Mouse (Mus musculus) heart, embryonic 12.5 days (tissue): ENCODE measurements at regions not wholly inside any gene's neighbourhood (a gene's known extent, or its start where the extent isn't known, plus 50 kb on each side); places are given as distances from the start of the nearest gene placed in this dataset.
A peak's percentile ranks its signal among the peaks of the same experiment; 100 is the strongest.

Source experiments
- ATAC-seq: fragments of 200-750 bp; cut with Nextera tagmentation; 2 replicates; pipeline ENCODE4 v1.8.0; 2017; ENCODE audit warnings: moderate TSS enrichment, moderate library complexity; ENCODE audit not compliant: insufficient number of reproducible peaks, low FRiP score
- H3K27ac ChIP-seq: fragments of 300-500 bp; sonication (generic); 2 replicates; pipeline ENCODE4 v1.5.1; 2016; ENCODE audit warnings: mild to moderate bottlenecking, moderate library complexity; ENCODE audit not compliant: poor library complexity, severe bottlenecking
- H3K27me3 ChIP-seq: fragments of 300-500 bp; sonication (generic); replicated peaks from 2 replicates; pipeline ENCODE4 v1.6.1; 2016; ENCODE audit warnings: mild to moderate bottlenecking, moderate library complexity
- H3K36me3 ChIP-seq: fragments of 300-500 bp; sonication (generic); 2 replicates; pipeline ENCODE4 v1.6.1; 2016; ENCODE audit warnings: mild to moderate bottlenecking, moderate library complexity
- H3K4me1 ChIP-seq: fragments of 300-500 bp; sonication (generic); replicated peaks from 2 replicates; pipeline ENCODE4 v1.6.1; 2016; ENCODE audit warnings: mild to moderate bottlenecking
- H3K4me2 ChIP-seq: fragments of 300-500 bp; sonication (generic); 2 replicates; pipeline ENCODE4 v1.6.1; 2016; ENCODE audit warnings: mild to moderate bottlenecking, moderate library complexity
- H3K4me3 ChIP-seq: fragments of 300-500 bp; sonication (generic); 2 replicates; pipeline ENCODE4 v1.5.1; 2016; ENCODE audit warnings: mild to moderate bottlenecking
- H3K9ac ChIP-seq: fragments of 300-500 bp; sonication (generic); 2 replicates; pipeline ENCODE4 v1.6.1; 2016; ENCODE audit warnings: mild to moderate bottlenecking, moderate library complexity
- H3K9me3 ChIP-seq: fragments of 300-500 bp; sonication (generic); replicated peaks from 2 replicates; pipeline ENCODE4 v1.6.1; 2016; ENCODE audit warnings: mild to moderate bottlenecking, moderate library complexity
- WGBS: fragments of 180-500 bp; shearing (Covaris S2); methylation state at CpG from one replicate; pipeline ENCODE4 v1.1.7; 2016; 5-methylcytosine and 5-hydroxymethylcytosine counted together

GRCm38 (mm10) chr1:185699758-185700157, 245.1 kb downstream of the Slc30a10 start:
- Histone ChIP-seq H3K4me3 (no peak overlapping the region), H3K9me3 (no peaks in the 10 kb centered on the region), H3K9ac (no peak overlapping the region), H3K4me1 (no peaks in the 10 kb centered on the region), H3K4me2 (no peak overlapping the region), H3K27ac (no peak overlapping the region), H3K36me3 (no peaks in the 10 kb centered on the region), H3K27me3 (no peaks in the 10 kb centered on the region)
- ATAC-seq, result no peak
- 80% methylated on average over 6 of the region's 6 CpGs for WGBS

GRCm38 (mm10) chr1:185726324-185726723, 271.7 kb downstream of the Slc30a10 start:
- Histone ChIP-seq H3K27ac (no peak overlapping the region), H3K27me3 (0 out of 2 replicates have a peak, but pooled peaks cover 4% of the 10 kb centered on the region), H3K36me3 (no peaks in the 10 kb centered on the region), H3K4me3 (no peak overlapping the region), H3K4me1 (peaks cover 31% of the 10 kb centered on the region), H3K9me3 (no peaks in the 10 kb centered on the region), H3K9ac (no peak overlapping the region), H3K4me2 (no peak overlapping the region)
- 76% methylated on average over 2 of the region's 2 CpGs for WGBS
- ATAC-seq, result no peak

- Histone ChIP-seq H3K27me3 (0 out of 2 replicates have a peak, but pooled peaks cover 4% of the 10 kb centered on the region), H3K4me1 (peaks cover 31% of the 10 kb centered on the region), H3K4me2 (no peak overlapping the region), H3K9me3 (no peaks in the 10 kb centered on the region), H3K36me3 (no peaks in the 10 kb centered on the region), H3K9ac (no peak overlapping the region), H3K27ac (no peak overlapping the region), H3K4me3 (no peak overlapping the region)
- no peak for ATAC-seq
These were observed 272.2 kb downstream of the Slc30a10 start for GRCm38 (mm10) chr1:185726811-185727210.

- ATAC-seq, result peak; percentile 69
- no peaks in the 10 kb centered on the region for H3K9me3 ChIP-seq
- H3K27me3 ChIP-seq, result 0 out of 2 replicates have a peak, but pooled peaks cover 4% of the 10 kb centered on the region
- no peak overlapping the region for H3K9ac ChIP-seq
- peaks cover 31% of the 10 kb centered on the region for H3K4me1 ChIP-seq
- H3K4me3 ChIP-seq, result no peak overlapping the region
- peak overlapping the region; percentile 74 for H3K27ac ChIP-seq
- 18% methylated on average over 4 of the region's 4 CpGs for WGBS
- H3K36me3 ChIP-seq, result no peaks in the 10 kb centered on the region
- no peak overlapping the region for H3K4me2 ChIP-seq
These were observed 273.1 kb downstream of the Slc30a10 start for GRCm38 (mm10) chr1:185727749-185728148.

GRCm38 (mm10) chr1:185728406-185728805, 273.8 kb downstream of the Slc30a10 start:
- 46% methylated on average over 3 of the region's 3 CpGs for WGBS
- no peak overlapping the region for H3K9ac ChIP-seq
- no peak overlapping the region for H3K4me2 ChIP-seq
- 0 out of 2 replicates have a peak, but pooled peaks cover 4% of the 10 kb centered on the region for H3K27me3 ChIP-seq
- peak overlapping the region; percentile 74 for H3K27ac ChIP-seq
- ATAC-seq, result no peak
- peaks cover 31% of the 10 kb centered on the region for H3K4me1 ChIP-seq
- H3K9me3 ChIP-seq, result no peaks in the 10 kb centered on the region
- H3K4me3 ChIP-seq, result no peak overlapping the region
- no peaks in the 10 kb centered on the region for H3K36me3 ChIP-seq

- Histone ChIP-seq H3K36me3 (no peaks in the 10 kb centered on the region), H3K9me3 (no peaks in the 10 kb centered on the region), H3K27ac (no peak overlapping the region), H3K9ac (no peak overlapping the region), H3K4me2 (no peak overlapping the region; the same call in 1 of the 2 replicates), H3K27me3 (0 out of 2 replicates have a peak, but pooled peaks cover 4% of the 10 kb centered on the region), H3K4me3 (no peak overlapping the region), H3K4me1 (peaks cover 31% of the 10 kb centered on the region)
- 22% methylated on average over 9 of the region's 9 CpGs for WGBS
- ATAC-seq, result peak; percentile 68
These were observed 276.4 kb downstream of the Slc30a10 start for GRCm38 (mm10) chr1:185731062-185731461.

GRCm38 (mm10) chr1:185736773-185737172, 282.1 kb downstream of the Slc30a10 start:
- H3K27ac ChIP-seq, result no peak overlapping the region
- H3K27me3 ChIP-seq, result no peaks in the 10 kb centered on the region
- 73% methylated on average over 2 of the region's 2 CpGs for WGBS
- H3K9me3 ChIP-seq, result no peaks in the 10 kb centered on the region
- ATAC-seq, result no peak
- H3K4me3 ChIP-seq, result no peak overlapping the region
- no peaks in the 10 kb centered on the region for H3K36me3 ChIP-seq
- H3K4me1 ChIP-seq, result peaks cover 8% of the 10 kb centered on the region; the same call in 1 of the 2 replicates
- H3K4me2 ChIP-seq, result no peak overlapping the region
- H3K9ac ChIP-seq, result no peak overlapping the region

- no peaks in the 10 kb centered on the region; the same call in 1 of the 2 replicates for H3K9me3 ChIP-seq
- no peak for ATAC-seq
- H3K9ac ChIP-seq, result no peak overlapping the region
- no peaks in the 10 kb centered on the region for H3K27me3 ChIP-seq
- H3K4me1 ChIP-seq, result peaks cover 8% of the 10 kb centered on the region; the same call in 1 of the 2 replicates
- H3K4me2 ChIP-seq, result no peak overlapping the region
- H3K4me3 ChIP-seq, result no peak overlapping the region
- no peaks in the 10 kb centered on the region for H3K36me3 ChIP-seq
- no peak overlapping the region for H3K27ac ChIP-seq
- WGBS, result 50% methylated on average over 11 of the region's 11 CpGs
These were observed 286.6 kb downstream of the Slc30a10 start for GRCm38 (mm10) chr1:185741034-185741890.

- Histone ChIP-seq H3K4me3 (no peak overlapping the region), H3K36me3 (no peaks in the 10 kb centered on the region), H3K4me1 (peaks cover 8% of the 10 kb centered on the region), H3K9me3 (no peaks in the 10 kb centered on the region), H3K4me2 (no peak overlapping the region), H3K27ac (no peak overlapping the region), H3K9ac (no peak overlapping the region), H3K27me3 (no peaks in the 10 kb centered on the region)
- no peak for ATAC-seq
- WGBS, result 5% methylated on average over 2 of the region's 2 CpGs
These were observed 294.6 kb downstream of the Slc30a10 start for GRCm38 (mm10) chr1:185749251-185749650.

- Histone ChIP-seq H3K27me3 (no peaks in the 10 kb centered on the region), H3K27ac (no peak overlapping the region), H3K9me3 (no peaks in the 10 kb centered on the region), H3K4me2 (no peak overlapping the region), H3K4me3 (no peak overlapping the region), H3K4me1 (0 out of 2 replicates have a peak, but pooled peaks cover 3% of the 10 kb centered on the region), H3K36me3 (no peaks in the 10 kb centered on the region), H3K9ac (no peak overlapping the region)
- no peak for ATAC-seq
- WGBS, result 75% methylated on average over 13 of the region's 13 CpGs
These were observed 300.0 kb downstream of the Slc30a10 start for GRCm38 (mm10) chr1:185754486-185755290.

- 72% methylated on average over 2 of the region's 2 CpGs for WGBS
- H3K36me3 ChIP-seq, result no peaks in the 10 kb centered on the region
- H3K9me3 ChIP-seq, result no peaks in the 10 kb centered on the region
- H3K4me2 ChIP-seq, result no peak overlapping the region
- H3K27ac ChIP-seq, result no peak overlapping the region
- 0 out of 2 replicates have a peak, but pooled peaks cover 3% of the 10 kb centered on the region for H3K4me1 ChIP-seq
- no peaks in the 10 kb centered on the region for H3K27me3 ChIP-seq
- no peak for ATAC-seq
- no peak overlapping the region for H3K4me3 ChIP-seq
- no peak overlapping the region for H3K9ac ChIP-seq
These were observed 302.7 kb downstream of the Slc30a10 start for GRCm38 (mm10) chr1:185757376-185757775.
